Comparison of ENCODE assay signal across 13 mouse cellular contexts in genomic region chr5:4651167-4651955, GRCm38 (mm10).
DNase-seq lines count a peak whose midpoint lies in the region; ATAC-seq and TF ChIP-seq lines count a peak whose summit lies in the region.
"Had no signal": no experiment of that assay in that cellular context is flagged by ENCODE, and none has a peak within 500 bp of the region (broad histone marks: within the 10 kb centered on the region; RNA-seq: fewer than 3 reads in every experiment).

No protein-coding gene starts in this region.

- no peaks in the 10 kb centered on the region for H3K9me3 ChIP-seq in forebrain, embryonic 11.5 days (ENCODE audit: control insufficient read depth, low read length)
- no peaks in the 10 kb centered on the region for H3K9me3 ChIP-seq in forebrain, postnatal 0 days (ENCODE audit: low read length)
- H3K9me3 ChIP-seq in forebrain, embryonic 13.5 days (replicated peaks), result no peaks in the 10 kb centered on the region
- H3K9me3 ChIP-seq in midbrain, embryonic 12.5 days, result no peaks in the 10 kb centered on the region
- H3K9me3 ChIP-seq: G1E; limb, embryonic 15.5 days had no signal

- 36% methylated on average over 6 of the region's 6 CpGs for WGBS in forebrain, embryonic 11.5 days
- 32% methylated on average over 6 of the region's 6 CpGs for WGBS in forebrain, postnatal 0 days
- WGBS in forebrain, embryonic 13.5 days, result 23% methylated on average over 6 of the region's 6 CpGs
- 45% methylated on average over 6 of the region's 6 CpGs for WGBS in midbrain, embryonic 12.5 days

- ATAC-seq in forebrain, embryonic 11.5 days (replicated peaks; ENCODE audit: low FRiP score), result peak; percentile 91
- no peak for ATAC-seq in forebrain, postnatal 0 days
- peak; percentile 71; the same call in 1 of the 2 replicates for ATAC-seq in forebrain, embryonic 13.5 days
- peak; percentile 92 for ATAC-seq in midbrain, embryonic 12.5 days (ENCODE audit: low FRiP score, low read depth)

- no peaks in the 10 kb centered on the region; the same call in 1 of the 2 replicates for H3K27me3 ChIP-seq in forebrain, embryonic 11.5 days (ENCODE audit: control insufficient read depth, insufficient read depth, low read length)
- no peaks in the 10 kb centered on the region for H3K27me3 ChIP-seq in forebrain, postnatal 0 days (ENCODE audit: insufficient read depth, low read length)
- H3K27me3 ChIP-seq in forebrain, embryonic 13.5 days, result no peaks in the 10 kb centered on the region
- no peaks in the 10 kb centered on the region for H3K27me3 ChIP-seq in midbrain, embryonic 12.5 days

- H3K4me3 ChIP-seq in forebrain, embryonic 11.5 days (ENCODE audit: low read depth, low read length), result no peak overlapping the region
- H3K4me3 ChIP-seq in forebrain, postnatal 0 days (ENCODE audit: low read depth, low read length), result no peak overlapping the region
- H3K4me3 ChIP-seq in forebrain, embryonic 13.5 days, result no peak overlapping the region
- no peak overlapping the region for H3K4me3 ChIP-seq in midbrain, embryonic 12.5 days
- H3K4me3 ChIP-seq: erythroblast, embryonic 14.5 days; limb, embryonic 15.5 days had no signal

- H3K4me1 ChIP-seq in forebrain, embryonic 11.5 days (replicated peaks; ENCODE audit: control insufficient read depth, insufficient read depth, low read length), result 0 out of 2 replicates have a peak, but pooled peaks cover 2% of the 10 kb centered on the region
- H3K4me1 ChIP-seq in forebrain, postnatal 0 days (ENCODE audit: insufficient read depth), result no peaks in the 10 kb centered on the region
- peaks cover 23% of the 10 kb centered on the region for H3K4me1 ChIP-seq in forebrain, embryonic 13.5 days
- H3K4me1 ChIP-seq in midbrain, embryonic 12.5 days, result peaks cover 22% of the 10 kb centered on the region

- no peak for DNase-seq in forebrain, embryonic 11.5 days (ENCODE audit: low spot score)
- DNase-seq in forebrain, postnatal 0 days, result no peak
- DNase-seq in MN1 (ENCODE audit: low spot score), result peak; percentile 79
- no peak for DNase-seq in right cerebral cortex, adult 18-20 months
- DNase-seq in cerebellum, adult 11 months, result no peak
- DNase-seq in T-cell, adult 2 months (ENCODE audit: low spot score), result no peak
- DNase-seq: cerebellum, postnatal 14 days; lung, embryonic 14.5 days had no signal

- no peak overlapping the region for H3K27ac ChIP-seq in forebrain, embryonic 11.5 days (ENCODE audit: low read depth, low read length)
- no peak overlapping the region for H3K27ac ChIP-seq in forebrain, postnatal 0 days (ENCODE audit: low read depth, low read length)
- H3K27ac ChIP-seq in forebrain, embryonic 13.5 days, result no peak overlapping the region
- H3K27ac ChIP-seq in midbrain, embryonic 12.5 days (replicated peaks), result peak overlapping the region; percentile 64
- H3K27ac ChIP-seq: limb, embryonic 15.5 days had no signal

- no peak overlapping the region for H3K9ac ChIP-seq in forebrain, embryonic 11.5 days (ENCODE audit: low read length)
- no peak overlapping the region for H3K9ac ChIP-seq in forebrain, postnatal 0 days
- no peak overlapping the region for H3K9ac ChIP-seq in forebrain, embryonic 13.5 days
- no peak overlapping the region for H3K9ac ChIP-seq in midbrain, embryonic 12.5 days (replicated peaks)
- H3K9ac ChIP-seq: limb, embryonic 15.5 days; lung, embryonic 14.5 days had no signal

- no peaks in the 10 kb centered on the region for H3K36me3 ChIP-seq in forebrain, embryonic 11.5 days (ENCODE audit: control insufficient read depth, insufficient read depth, low read length)
- no peaks in the 10 kb centered on the region for H3K36me3 ChIP-seq in forebrain, postnatal 0 days (ENCODE audit: insufficient read depth)
- no peaks in the 10 kb centered on the region for H3K36me3 ChIP-seq in forebrain, embryonic 13.5 days (ENCODE audit: poor library complexity, severe bottlenecking)
- no peaks in the 10 kb centered on the region for H3K36me3 ChIP-seq in midbrain, embryonic 12.5 days
- H3K36me3 ChIP-seq: G1E; limb, embryonic 15.5 days had no signal

- H3K4me2 ChIP-seq in forebrain, embryonic 11.5 days (ENCODE audit: low read depth, low read length, severe bottlenecking), result no peak overlapping the region
- H3K4me2 ChIP-seq in forebrain, postnatal 0 days (ENCODE audit: low read depth), result no peak overlapping the region
- H3K4me2 ChIP-seq in forebrain, embryonic 13.5 days, result no peak overlapping the region
- no peak overlapping the region for H3K4me2 ChIP-seq in midbrain, embryonic 12.5 days (replicated peaks)
- H3K4me2 ChIP-seq: limb, embryonic 15.5 days; lung, embryonic 14.5 days had no signal

- TF ChIP-seq CTCF in forebrain, postnatal 0 days (IDR thresholded peaks at IDR 0.05; ENCODE audit: low read depth), result no peak
